Mouse (Mus musculus) inflammation-experienced regulatory T-cells, adult 6 months (primary cell): ENCODE results near the gene Gtf2f1. TPM values are rescaled to one million over a fixed set of nuclear protein-coding genes. Genes with fewer than 3 reads are reported as not detected.

Experiments
- ATAC-seq: one replicate; pipeline ENCODE4 v1.8.0; 2017
- polyA plus RNA-seq, 3 experiments: library from polyadenylated mRNA; unstranded; fragments of 100-300 nt; shearing (Covaris generic); gene quantifications; one replicate each; pipeline ENCODE4 v1.2.1; 2017

Gene Gtf2f1
- polyA plus RNA-seq, 3 experiments from 2014 or later, result 66.8 to 86.1 (median 78.3) TPM

DNA sequence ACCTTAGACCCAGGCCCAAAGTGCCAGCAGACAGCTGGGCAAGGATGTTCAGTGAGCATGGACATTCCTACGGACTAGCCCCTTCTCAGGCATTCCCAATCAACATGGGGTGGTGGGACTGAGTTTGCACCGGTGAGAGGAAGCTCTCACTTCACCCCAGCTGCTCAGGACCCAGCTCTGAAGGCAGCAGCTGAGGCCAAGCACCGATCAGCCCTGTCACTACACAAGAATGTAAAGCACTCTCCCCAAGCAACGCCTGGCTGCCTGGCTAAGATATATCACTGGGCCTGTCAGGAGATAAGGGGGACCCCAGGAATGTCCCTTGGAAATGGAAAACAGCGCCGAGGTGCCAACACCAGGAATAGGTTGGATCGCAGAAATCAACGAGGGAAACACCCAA is 9.9 kb downstream of the Gtf2f1 start:
- no peak for ATAC-seq

DNA sequence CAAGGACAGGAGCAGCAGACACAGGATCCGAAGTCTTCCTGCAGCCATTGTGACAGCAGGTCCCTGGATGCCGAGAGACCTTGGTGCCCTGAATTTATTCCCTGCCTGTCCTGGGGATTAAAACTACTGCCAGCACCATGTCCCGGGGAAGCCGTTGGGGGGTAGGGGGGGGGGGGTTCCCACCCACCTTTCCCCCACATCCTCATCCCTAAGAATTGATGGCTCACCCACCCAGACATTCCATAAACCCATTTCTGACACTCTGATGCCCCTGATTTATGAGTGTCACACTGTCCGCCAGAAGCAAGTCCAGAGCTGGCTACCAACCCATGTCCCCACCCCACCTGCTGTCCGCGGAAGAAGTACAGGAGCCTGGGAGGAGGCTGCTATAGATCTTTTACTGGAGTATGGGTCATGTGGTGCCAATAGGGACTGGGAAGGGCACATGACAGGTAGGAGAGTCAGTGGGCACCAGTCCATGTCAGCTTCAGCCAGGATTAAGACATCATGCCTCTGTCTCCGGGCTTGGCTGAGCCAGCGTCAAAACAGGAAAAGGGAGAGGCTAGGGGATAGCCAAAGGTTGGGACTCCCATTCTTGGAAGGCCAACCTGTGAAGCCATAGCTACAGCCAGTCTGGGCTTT is 11.0 kb downstream of the Gtf2f1 start, which contains the start of gene Pspn:
Gene Pspn (minus strand): TSS at position 51 of the 642 bp plus-strand sequence.
- no peak for ATAC-seq

DNA sequence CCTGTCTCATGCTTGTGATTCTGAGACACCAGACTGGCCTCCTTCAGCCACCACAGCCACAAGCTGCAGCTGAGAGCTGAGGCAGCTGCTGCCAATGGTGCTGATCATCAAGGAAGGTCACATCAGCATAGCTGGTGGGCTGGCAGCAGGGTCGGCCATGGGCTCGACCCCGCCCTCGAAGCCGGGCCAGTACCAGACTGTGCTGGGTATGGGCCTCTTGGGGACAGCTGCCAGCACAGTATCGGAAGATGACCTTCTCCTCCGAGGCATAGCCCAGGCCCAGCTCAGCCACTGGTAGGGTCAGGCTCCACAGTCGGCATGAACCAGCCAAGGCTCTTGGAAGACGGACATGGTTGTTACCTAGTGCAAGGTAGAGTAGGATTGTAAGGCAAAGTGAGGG is 11.7 kb downstream of the Gtf2f1 start:
- no peak for ATAC-seq

DNA sequence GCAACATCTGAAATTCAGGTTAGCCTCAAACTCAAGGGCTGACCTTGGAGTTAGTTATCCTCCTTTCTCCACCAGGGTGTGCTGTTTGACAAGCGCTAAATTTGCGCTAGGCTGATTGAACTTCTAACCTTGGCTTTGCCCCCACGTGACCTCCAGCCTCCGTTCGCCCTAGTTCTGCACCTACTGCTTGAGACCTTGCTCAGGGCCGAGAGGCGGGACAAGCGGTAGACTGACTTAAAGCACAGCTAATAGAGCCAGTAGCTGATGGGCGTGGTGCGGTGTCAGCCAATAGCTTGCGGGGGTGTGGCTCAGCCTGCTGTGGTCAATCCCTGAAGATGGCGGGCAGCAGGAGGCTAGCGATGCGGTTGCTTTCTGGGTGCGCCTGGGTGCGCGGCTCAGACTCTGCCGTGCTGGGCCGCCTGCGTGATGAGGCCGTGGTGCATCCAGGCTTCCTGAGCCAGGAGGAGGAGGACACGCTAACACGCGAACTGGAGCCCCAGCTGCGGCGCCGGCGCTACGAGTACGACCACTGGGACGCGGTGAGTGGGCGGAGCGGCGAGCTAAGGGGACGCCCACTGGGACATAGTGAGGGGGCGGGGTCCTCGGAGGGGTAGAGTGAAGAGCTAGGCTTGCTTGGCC is 13.9 kb downstream of the Gtf2f1 start, which contains the start of gene Alkbh7:
Gene Alkbh7 (plus strand): TSS at position 311 of the 639 bp plus-strand sequence.
- peak; percentile 100 for ATAC-seq

DNA sequence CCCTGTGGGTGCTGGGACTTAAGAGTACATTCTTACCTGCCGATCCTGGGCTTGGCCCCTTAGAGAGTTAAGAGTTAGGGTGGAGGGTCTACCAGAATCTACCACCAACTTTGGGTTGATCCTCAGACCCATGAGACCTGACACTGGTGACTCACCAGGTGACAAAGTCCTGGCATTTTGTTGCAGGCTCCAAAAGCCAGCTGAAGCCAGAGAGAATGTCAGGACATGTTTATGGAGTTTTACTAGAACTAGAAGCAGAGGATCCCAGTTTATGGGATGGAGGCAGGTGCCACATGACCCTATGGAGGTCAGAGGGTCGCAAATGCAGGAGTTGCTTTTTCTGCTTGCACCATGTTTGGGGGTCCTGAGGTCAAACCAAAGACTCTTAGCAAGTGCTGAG is 14.6 kb downstream of the Gtf2f1 start:
- no peak for ATAC-seq

DNA sequence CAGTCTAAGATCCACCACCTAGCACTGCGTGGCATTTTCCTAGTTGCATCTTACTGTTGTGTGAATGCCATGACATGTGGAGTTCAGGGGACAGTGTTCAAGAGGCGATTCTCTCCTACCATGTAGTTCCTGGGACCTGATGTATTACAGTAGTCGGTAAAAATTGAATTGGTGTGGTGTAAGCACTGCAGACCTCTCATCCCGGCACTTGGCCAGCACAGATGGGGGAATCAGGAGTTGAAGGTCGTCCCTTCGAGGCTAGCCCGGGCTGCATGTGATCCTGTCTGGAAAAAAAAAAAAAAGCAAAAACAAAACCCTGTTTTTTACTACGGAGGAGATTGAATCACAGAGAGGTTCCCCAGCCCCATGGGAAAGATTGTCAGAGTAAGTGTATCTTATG is 16.0 kb downstream of the Gtf2f1 start:
- no peak for ATAC-seq

DNA sequence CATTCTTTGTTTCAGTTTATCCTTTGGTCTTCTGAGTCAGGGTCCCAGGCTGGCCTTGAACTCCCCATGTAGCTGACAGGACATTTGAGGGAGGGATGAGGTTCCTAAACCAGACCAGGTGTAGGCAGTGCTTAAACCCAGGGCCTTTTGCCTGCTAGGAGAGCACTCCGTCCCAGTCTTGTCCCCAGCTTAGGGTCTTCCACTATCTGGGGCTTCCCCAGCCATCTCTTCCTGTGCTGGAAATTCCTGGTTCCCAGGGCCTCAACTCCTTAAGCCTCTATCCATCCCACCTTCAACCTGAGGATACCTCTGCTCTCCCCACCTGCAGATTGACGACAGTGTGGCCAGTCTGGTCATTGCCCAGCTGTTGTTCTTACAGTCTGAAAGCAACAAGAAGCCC is 20.1 kb downstream of the Gtf2f1 start:
- ATAC-seq, result no peak

DNA sequence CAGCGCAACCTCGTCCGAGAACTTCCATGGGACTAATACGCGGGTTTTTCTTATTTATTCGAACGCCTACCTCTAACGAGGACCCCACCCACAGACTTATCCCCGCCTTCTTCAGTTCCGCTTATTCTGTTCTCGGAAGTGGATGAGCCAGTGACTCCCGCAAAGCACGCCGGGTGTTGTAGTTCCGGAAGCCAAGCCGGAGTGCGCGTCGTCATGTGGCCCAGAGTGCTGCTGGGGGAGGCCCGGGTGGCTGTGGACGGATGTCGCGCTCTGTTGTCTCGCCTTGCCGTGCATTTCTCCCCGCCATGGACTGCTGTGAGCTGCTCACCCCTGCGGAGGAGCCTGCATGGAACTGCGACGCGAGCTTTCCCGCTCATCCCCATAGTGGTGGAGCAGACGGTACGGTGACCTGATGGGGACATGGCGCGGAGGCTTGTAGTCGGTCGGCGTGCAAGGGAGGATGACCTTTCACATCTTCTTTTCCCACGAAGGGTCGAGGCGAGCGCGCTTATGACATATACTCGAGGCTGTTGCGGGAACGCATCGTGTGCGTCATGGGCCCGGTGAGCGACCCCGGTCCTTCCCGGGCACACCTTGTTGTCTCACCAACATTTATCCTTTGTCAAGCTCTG is 20.9 kb downstream of the Gtf2f1 start, which contains the start of gene Clpp:
Gene Clpp (plus strand): TSS at position 191 of the 632 bp plus-strand sequence.
- peak; percentile 99 for ATAC-seq

DNA sequence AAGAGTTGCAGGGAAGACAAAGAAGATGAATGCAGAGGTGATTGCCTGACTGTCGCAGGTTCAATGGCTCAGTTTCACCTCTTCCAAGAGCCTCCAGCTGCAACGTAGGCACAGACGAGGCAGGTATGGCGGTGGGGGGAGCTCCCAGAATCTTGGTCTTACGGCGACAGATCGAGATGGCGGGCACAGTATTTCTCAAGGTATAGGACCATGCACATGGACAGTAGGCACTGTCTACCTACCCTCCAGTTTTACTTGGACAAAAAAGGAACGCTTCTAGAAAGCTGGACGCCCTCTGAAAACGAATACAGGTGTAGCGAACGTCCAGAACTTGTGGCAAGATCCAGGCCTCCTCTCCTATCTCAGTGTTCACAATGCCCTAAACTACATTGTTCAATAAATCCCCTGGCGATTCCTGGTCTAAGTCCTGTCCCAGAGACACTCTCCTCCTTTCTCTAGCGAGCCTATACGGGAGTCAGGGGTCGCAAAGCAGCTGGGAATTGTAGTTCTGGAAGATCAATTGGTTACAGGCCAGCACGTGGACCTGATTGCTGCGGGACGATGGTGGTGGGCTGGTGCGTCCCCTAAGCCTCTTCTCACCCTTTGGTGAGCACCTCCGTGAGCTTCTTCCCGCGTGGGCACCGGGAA is 21.5 kb downstream of the Gtf2f1 start:
- peak; percentile 72 for ATAC-seq

DNA sequence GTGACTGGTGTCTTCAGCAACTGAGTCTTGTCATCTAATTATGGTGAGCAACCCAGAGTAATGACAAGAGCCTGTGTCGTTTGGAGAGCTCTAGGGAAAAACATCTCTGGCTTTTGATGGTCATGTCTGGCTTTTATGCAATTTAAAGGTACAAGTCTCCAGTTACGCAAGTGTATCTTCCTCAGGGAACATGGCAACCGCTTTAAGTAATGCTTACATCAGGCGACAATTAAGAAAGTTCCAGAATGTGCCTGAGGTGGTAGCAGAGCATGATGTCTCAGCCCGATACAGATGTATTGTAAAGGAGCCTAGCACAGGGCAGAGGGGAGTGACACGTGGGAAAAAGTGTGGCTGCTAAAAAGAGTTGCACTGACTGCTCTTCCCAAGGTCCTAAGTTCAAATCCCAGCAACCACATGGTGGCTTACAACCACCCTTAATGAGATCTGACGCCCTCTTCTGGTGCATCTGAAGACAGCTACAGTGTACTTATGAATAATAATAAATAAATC is 22.1 kb downstream of the Gtf2f1 start:
- no peak for ATAC-seq

DNA sequence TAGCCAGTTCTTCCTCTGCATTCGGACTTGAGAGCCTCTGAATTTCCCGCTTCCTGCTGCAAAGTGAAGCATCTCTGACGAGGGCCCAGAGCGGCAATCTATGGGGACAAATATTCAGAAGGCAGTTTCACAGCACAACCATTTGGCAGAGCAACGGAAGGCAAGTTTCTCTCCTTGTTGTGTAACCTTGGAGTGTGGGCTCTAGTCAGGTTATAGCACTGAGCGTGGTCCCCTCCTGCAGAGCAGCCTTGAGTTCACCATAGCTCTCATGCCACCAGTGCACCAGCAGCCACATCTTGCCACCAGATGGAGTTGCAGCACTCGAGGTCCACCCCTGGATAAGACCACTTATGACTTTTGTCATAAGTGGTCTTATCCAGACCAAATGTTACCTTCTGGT is 22.6 kb downstream of the Gtf2f1 start:
- no peak for ATAC-seq

DNA sequence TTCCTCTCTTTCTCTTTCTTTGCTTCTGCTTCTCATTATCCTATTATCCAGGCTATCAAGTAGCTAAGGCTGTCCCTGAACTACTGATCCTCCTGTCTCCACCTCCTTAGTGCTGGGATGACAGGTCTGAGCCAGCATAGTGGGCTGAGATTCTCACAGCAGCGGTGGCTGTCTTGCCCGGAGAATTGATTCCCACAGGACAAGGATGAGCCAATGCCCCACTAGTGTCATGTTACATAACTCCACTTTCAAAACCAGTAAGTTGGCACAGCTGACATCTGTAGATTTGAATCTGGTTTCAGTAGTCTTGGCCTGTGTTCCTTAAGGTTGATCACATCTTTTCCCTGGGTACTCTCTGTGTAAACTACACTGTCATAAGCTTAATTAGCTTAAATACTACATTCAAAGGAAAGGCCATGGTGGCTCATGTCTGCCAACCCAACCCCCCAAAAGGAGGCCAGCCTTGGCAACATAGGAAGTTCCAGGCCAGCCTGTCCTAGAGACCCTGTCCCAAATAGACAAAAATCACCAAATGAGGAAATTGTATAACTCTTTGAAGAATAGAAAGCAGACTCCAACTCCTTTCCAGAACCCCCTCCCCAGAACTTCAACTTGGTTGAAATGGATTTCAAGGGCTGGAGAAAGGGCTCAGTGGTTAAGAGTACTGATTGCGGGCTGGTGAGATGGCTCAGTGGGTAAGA is 24.8 kb downstream of the Gtf2f1 start:
- ATAC-seq, result no peak

DNA sequence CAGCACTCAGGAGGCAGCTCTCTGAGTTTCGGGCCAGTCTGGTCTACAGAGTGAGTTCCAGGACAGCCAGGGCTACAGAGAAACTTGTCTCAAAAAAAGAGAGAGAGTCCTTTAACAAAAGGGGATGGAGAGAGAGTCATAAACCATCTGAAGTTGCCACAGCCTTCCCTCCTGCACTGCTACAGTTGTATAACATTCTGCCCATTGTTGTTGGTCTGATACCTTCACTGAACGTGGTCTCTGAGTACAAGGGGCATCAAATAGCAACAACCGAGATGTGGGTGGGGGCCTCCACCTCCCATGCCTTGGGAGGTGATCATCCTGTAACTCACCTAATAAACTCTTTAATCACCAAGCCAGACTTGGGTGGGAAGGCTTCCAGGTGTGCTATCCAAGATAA is 25.4 kb downstream of the Gtf2f1 start:
- ATAC-seq, result no peak

DNA sequence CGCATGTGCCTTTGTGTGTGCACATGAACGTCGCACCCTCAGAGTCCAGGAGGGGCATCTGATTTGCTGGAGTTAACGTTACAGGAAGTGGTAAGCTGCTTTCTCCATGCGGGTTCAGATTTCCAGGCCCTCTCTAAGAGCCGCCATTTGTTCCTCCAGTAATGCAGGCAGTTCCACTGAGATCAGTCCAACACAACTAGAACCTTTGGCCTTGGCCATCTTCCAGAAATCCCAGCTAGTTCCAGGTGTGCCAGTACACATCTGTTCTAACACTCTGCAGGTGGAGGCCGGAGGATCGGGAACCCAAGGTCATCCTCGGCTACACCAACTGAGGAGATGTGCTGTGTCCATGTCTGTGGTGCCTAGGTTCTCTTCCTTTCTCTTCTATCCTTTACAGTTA is 26.2 kb downstream of the Gtf2f1 start:
- no peak for ATAC-seq

DNA sequence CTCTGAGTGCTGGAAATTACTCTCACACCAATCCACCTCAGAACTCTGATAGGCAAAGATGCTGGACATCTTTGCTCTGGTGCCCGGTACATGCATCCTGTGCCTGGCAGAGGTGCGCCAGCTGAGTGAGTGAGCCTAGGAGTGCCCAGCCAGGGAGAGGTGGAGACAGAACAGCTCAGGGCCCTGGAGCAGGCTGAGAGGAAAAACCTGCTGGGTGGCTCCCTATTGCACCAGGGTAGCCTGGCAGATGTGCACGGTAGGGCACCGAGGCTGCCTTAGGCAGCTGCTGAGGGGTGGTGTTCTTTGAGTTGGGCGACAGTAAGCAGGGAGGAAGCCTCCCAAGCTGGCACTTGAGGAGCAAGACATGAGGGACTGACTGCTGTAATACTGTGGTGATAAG is 29.1 kb downstream of the Gtf2f1 start, which contains the start of gene Acer1:
Gene Acer1 (minus strand): TSS at position 114 of the 400 bp plus-strand sequence.
- ATAC-seq, result no peak

DNA sequence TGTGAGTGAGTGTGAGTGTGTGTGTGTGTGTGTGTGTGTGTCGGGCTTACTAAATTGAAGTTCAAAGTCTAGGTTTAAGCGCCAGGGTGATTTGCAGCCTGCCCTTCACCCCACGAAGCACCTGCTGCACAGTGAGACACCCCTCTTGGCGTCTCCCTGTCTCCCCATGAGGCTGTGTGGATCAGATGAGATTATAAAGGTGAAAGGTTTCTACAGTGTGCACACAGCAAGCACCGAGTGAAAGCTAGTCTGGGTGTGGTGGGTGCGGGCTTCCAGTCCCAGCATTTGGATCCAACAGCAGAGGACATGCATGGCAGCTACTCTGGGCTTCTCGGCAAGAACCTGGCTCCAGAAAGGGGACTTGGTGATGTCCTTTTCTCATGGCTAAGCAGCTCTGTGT is 30.0 kb downstream of the Gtf2f1 start:
- ATAC-seq, result no peak

DNA sequence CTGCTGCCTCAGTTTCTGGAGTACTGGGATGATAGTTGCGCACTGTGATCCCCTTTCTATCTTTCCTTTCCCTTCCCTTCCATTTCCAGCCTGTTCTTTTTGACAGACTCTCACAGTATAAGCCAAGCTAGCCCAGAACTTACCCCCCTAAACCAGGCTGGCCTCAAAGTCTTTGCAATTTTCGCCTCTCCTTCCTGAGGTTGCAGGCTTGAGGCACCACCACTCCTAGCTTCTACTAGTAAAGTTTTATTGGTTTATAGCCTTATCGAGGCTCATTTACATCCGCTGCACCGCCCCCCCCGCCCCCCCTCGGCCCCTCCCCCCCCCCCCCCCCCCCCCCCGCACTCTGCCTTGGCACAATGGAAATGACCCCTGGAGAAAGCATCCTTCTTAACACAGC is 31.6 kb downstream of the Gtf2f1 start:
- ATAC-seq, result no peak

DNA sequence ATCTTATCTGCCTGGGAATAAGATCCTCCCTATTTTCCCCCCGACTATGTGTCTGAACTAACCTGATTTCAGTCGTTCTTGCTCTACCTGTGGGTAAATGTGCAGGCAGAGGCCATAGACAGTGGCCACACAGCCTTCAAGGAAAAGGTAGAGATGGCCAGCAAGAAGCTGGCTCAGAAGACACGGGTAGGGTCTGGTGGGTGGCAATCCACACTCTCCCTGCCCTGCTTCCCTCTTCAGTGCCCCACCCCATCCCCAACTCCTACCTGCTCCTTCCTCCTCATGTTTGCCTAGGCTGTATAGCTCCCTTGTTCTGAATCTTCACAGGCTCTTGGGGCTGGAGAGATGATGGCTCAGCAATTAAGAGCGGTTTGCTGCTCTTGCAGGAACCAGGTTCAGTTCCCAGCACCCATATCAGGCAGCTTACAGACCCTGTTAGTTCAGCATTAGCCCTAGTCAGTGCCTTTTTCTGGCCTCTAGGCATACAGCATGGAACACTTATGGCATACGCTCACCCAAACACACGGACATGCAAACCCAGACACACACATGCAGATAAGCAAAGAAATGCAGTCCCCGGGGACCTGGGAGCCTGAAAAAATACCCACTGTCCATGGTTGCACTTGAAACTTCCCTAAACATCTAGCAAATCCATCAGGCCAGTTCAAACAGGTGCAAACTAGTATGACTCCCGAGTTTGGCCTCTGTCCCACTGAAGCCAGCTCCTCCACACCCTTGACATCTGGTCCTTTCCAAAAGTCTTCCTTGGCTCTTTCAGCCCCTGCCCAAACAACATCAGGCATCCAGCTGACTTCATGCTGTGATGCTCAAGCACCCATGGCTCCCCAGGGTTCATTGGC is 34.3 kb downstream of the Gtf2f1 start:
- ATAC-seq, result no peak

DNA sequence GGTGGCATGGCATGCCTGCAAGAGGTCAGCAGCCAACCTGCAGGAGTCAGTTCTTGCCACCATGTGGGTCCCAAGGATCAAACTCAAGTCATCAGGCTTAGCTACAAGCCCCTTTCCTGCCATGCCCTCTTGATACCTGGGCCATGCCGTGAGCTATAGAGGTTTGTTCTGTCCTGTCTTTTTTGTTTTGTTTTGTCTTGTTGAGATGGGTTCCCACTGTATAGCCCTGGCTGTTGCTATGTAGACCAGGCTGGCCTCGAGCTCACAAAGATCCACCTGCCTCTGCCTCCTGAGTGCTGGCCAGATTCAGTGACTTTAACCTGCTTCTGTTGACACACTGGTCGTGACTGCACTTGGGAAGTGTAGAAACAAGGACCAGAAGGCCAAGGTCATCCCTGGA is 35.7 kb downstream of the Gtf2f1 start:
- no peak for ATAC-seq

DNA sequence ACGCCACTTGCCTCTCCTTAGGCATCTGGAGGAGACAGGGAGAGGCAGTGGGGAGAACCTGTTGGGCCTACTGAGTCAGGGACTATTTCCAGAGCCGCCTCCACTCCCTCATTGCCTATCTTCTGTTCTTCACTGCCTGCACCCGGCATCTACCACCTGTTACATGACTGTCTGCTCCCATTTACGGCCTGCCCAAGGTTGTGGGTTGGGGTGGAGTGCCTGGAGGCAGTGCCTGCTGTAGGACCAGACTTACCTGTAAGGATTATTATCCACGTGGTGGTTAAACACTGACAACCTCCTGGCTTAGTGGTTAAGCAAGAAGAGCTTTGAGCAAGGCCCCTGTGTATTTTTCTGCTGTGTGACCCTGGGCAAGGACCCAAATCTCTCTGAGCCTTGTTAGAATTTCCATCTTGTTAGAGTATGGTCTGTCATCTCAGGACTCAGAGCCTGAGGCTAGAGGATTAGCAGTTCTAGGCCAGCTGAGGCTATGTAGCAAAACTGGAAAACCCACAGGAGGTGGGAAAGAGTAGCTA is 36.3 kb downstream of the Gtf2f1 start:
- ATAC-seq, result no peak
